Mouse (Mus musculus): ENCODE measurements around the gene Fen1.
"Not testable (repeated sequence)": the region's sequence is repeated elsewhere in the genome, so short reads cannot be mapped to it uniquely, and the experiment has no call there.

The Fen1 gene

DNA sequence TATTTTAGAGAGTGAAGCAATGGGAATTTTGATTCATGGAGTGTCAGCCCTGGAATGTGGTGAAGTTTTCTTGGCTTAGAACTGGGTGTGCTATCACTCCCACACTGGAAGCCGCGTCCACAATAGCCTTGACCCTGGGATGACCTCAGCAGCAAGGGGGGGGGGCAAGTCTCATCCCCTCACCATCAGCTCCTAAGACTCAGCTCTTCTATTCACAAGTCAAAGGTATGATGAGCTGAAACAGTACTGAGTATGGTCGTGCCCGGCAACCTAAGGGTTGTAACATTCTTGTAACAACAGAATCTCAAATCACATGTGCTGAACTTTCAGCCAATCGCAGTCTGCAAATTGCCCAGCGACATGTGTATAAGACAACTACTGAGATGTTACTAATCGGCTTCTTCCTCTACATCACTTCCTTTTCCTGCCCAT, 27.0 kb downstream of the Fen1 start:
- no peak for DNase-seq

- no peak for DNase-seq
Measured at GRCm38 (mm10) chr19:10176477-10176876, 27.5 kb downstream of the Fen1 start.

- DNase-seq, result no peak
Measured at GRCm38 (mm10) chr19:10174956-10175355, 29.0 kb downstream of the Fen1 start.

DNA sequence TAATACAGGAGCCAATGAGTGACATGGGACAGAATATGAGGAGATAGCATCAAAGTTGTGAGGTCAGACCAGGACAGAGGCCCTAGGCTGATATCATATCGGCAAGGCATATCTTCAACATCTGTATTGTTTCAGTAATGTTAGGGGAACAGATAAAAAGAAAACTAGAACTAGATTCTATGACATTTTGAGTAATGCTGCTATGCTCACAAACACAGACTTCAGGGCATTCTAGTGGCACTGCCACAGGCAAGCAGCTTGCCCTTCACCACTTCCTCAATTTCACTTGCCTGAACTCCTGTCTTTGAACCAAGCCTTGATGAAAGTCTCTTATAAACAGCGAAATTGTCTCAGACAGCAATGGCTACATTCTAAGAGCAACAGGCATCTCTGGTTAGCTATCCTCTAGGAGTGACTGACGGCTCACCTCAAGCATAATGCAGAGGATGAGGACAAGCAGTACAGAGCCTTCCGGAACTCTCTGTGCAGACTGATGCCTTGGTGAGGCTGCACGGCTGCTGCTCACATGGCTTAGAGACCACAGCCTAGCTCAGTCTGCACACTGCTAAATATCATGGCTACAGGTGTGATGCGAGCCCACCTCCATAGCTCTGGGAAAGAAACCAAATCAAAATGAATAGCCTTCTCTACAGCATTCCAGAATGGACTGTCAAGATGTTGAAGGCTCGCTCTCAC, 30.0 kb downstream of the Fen1 start:
- no peak for DNase-seq

DNA sequence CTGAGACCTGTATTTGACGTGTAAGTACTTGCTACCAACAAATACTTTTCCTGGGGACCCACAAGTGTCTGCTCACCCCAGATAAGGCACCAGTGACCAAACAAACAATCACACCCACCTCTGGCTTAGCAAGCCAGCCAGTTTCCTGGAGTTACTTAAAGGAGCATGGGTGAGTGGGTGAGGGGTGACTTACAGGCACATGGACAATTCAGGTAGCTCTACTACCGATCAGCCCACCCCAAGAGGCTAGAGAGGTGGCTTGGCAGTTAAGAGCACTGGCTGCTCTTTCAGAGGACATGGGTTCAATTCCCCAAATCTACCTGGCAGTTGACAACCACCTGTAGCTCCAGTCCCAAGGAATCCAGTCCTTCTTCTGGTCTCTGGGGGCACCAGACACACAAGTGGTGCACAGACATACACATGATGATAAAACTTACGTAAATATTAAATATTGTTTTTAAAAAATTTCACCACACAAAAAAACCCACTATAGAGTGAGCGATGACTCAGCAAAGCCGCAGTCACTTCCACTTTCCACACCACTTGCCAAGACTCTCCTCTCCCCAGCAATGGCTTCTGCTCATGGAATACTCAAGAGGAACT, 30.8 kb downstream of the Fen1 start:
- no peak for DNase-seq

DNA sequence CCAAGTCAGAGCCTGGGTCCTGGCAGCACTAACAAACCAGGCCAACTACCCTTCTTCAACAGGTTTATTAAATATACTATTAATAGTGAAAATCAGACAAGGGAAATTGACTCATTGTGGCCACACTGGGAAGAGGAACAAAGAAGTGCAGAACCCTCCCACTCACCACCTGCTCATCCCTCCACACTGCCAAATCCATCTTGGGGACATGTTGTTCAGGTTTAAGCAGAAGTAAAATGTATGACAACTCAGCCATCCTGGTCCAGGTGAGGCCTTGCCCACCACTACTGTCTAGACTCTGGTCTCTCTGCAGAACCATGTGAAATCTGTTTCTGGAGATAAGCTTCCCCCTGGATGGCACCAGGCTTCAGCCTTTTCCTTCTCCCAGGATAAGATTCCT, 32.1 kb downstream of the Fen1 start:
- DNase-seq, result peak; percentile 82

GRCm38 (mm10) chr19:10171359-10171758, 32.6 kb downstream of the Fen1 start:
- no peak for DNase-seq

- no peak for DNase-seq
Measured at GRCm38 (mm10) chr19:10170466-10170865, 33.5 kb downstream of the Fen1 start.

DNA sequence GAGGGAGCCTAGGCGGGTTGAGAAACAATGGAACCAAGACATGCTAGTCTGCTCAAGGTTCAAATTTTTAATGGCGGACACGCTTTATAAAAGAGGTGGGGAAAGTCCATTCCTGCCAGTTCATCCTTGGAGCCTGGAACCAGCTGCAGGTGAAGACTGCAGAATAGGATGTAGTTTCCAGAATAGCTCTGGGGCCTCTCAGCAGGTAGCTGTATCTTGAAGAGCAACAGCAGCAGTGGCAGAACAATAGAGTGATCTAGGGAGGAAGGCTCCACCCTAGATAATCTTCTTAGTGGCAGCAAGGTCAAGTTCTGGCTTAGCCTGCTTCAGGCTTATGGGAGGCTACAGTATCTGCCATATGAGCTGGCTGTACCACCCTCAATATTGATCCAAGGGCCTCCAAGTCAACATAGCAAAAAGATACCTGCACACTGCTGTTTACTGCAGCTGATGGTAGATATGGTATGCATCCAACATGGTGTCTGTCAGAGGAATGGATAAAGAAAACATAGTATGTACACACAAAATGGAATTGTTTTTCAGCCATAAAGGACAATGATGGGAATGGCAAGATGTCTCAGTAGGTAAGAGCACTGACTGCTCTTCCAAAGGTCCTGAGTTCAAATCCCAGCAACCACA, 34.2 kb downstream of the Fen1 start:
- not testable (repeated sequence) for DNase-seq

- no peak for DNase-seq
Measured at GRCm38 (mm10) chr19:10169179-10169578, 34.8 kb downstream of the Fen1 start.

GRCm38 (mm10) chr19:10168441-10168840, 35.5 kb downstream of the Fen1 start:
- no peak for DNase-seq

- no peak for DNase-seq
Measured at GRCm38 (mm10) chr19:10167951-10168350, 36.0 kb downstream of the Fen1 start.

GRCm38 (mm10) chr19:10167112-10167511, 36.9 kb downstream of the Fen1 start:
- no peak for DNase-seq

GRCm38 (mm10) chr19:10165928-10166327, 38.0 kb downstream of the Fen1 start:
- DNase-seq, result not testable (repeated sequence)

DNA sequence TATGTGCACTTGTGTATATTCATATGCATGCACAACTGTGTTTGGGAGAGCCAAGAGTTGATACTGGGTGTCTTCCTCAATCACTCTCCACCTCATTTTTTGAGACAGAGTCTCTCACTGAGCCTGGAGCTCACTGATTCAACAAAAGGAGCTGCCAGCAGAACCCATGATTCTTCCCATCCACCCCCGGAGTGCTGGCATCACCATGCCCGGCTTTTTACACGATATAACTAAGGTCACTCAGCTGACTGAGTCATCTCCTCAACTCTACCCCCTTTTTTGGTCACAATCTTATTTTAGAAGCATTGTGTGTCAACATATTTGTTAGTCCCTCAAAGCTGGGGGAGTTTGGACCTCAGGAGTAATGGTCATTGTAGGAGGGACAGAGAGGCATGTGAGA, 40.1 kb downstream of the Fen1 start:
- DNase-seq, result no peak

DNA sequence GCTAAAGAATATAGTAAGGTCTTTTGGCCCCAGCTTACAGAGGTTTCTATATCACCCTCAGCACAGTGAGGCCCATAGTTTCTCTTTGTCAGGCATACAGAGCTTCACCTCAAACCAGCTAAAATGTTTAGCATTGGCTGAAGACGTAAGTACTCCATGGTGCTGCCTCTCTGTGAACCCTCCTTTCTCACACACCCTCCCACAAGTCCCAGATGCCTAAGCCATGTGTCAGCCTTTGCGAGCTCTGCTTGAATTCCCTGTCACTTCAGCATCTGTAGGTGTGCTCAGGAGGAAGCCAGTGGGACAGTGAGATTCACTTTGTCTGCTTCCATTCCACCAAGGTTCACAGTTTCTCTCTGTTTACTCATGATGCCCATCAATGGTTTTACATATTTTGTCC, 46.2 kb downstream of the Fen1 start:
- DNase-seq, result no peak

GRCm38 (mm10) chr19:10149189-10149588, 54.8 kb downstream of the Fen1 start:
- DNase-seq, result no peak
